Mouse (Mus musculus) heart, postnatal 36 days (tissue): ENCODE measurements around the gene Arid3b. TPM values are rescaled to one million over a fixed set of nuclear protein-coding genes. Genes with fewer than 3 reads are reported as not detected.
A peak's percentile ranks its signal among the peaks of the same experiment; 100 is the strongest.

Experiments
- DNase-seq, 2 experiments: peaks; one replicate each; pipeline ENCODE4 v3.0.0; 2021 to 2022
- intact Hi-C: fragments of 180-260 bp; cut with DNase I; formaldehyde crosslinking; loops from one replicate; pipeline ENCODE4 v1.15.1; 2025
- total RNA-seq, 2 experiments: library from RNA; stranded (reverse); gene quantifications; 2 replicates each; pipeline ENCODE4 v1.2.3; 2021

The Arid3b gene
- total RNA-seq, 2 experiments from 2014 or later, result 3.6 to 4.1 TPM

GRCm38 (mm10) chr9:57831267-57832082 lies 5.1 kb downstream of the Arid3b start:
- DNase-seq, result peak; percentile 93 to 94
- intact Hi-C loops, result loop anchor here (1.0 to 5.0 kb wide), 2 partner anchors 34 to 66 kb away; partner anchors contain the start of gene Clk3

- DNase-seq, result no peak
- intact Hi-C loops, result loop anchor here (5.0 kb wide), 1 partner anchor 33 kb away; no protein-coding TSS in a partner anchor
These were observed 6.6 kb downstream of the Arid3b start for GRCm38 (mm10) chr9:57829812-57830557.

GRCm38 (mm10) chr9:57823397-57823796 lies 13.2 kb downstream of the Arid3b start:
- DNase-seq, result no peak
- intact Hi-C loops, result no loop called here

GRCm38 (mm10) chr9:57822812-57823211 lies 13.8 kb downstream of the Arid3b start:
- intact Hi-C loops, result no loop called here

GRCm38 (mm10) chr9:57820186-57821080 lies 16.2 kb downstream of the Arid3b start:
- intact Hi-C loops, result no loop called here
- no peak for DNase-seq

More at GRCm38 (mm10) chr9:57822812-57823211, 13.8 kb downstream of the Arid3b start:
- DNase-seq, result no peak

GRCm38 (mm10) chr9:57817220-57817667 lies 19.3 kb downstream of the Arid3b start:
- intact Hi-C loops, result no loop called here
- peak in 1 of 2 experiments; percentile 25 for DNase-seq

GRCm38 (mm10) chr9:57814866-57815265 lies 21.7 kb downstream of the Arid3b start:
- DNase-seq, result no peak
- intact Hi-C loops, result no loop called here

- intact Hi-C loops, result no loop called here
- no peak for DNase-seq
These were observed 22.6 kb downstream of the Arid3b start for GRCm38 (mm10) chr9:57814014-57814413.

- intact Hi-C loops, result no loop called here
- no peak for DNase-seq
These were observed 24.5 kb downstream of the Arid3b start for GRCm38 (mm10) chr9:57811793-57812733.

GRCm38 (mm10) chr9:57810691-57811090 lies 25.9 kb downstream of the Arid3b start:
- no peak for DNase-seq

GRCm38 (mm10) chr9:57808771-57809310 lies 27.8 kb downstream of the Arid3b start:
- no peak for DNase-seq
- intact Hi-C loops, result no loop called here

More at GRCm38 (mm10) chr9:57810691-57811090, 25.9 kb downstream of the Arid3b start:
- intact Hi-C loops, result no loop called here

- intact Hi-C loops, result no loop called here
- DNase-seq, result no peak
These were observed 29.4 kb downstream of the Arid3b start for GRCm38 (mm10) chr9:57807174-57807651.

GRCm38 (mm10) chr9:57806066-57806481 lies 30.5 kb downstream of the Arid3b start:
- intact Hi-C loops, result no loop called here
- no peak for DNase-seq

- DNase-seq, result no peak
- intact Hi-C loops, result no loop called here
These were observed 31.4 kb downstream of the Arid3b start for GRCm38 (mm10) chr9:57805087-57805737.

- no peak for DNase-seq
- intact Hi-C loops, result no loop called here
These were observed 32.8 kb downstream of the Arid3b start for GRCm38 (mm10) chr9:57803839-57804238.

GRCm38 (mm10) chr9:57803047-57803446 lies 33.5 kb downstream of the Arid3b start:
- no peak for DNase-seq
- intact Hi-C loops, result no loop called here

GRCm38 (mm10) chr9:57800325-57800975 lies 36.1 kb downstream of the Arid3b start:
- DNase-seq, result no peak
- intact Hi-C loops, result no loop called here
